Mouse (Mus musculus) CD4-positive naive resting alpha-beta T cell, adult 57 days (primary cell): ENCODE data around the gene Robo4. TPM values are rescaled to one million over a fixed set of nuclear protein-coding genes. Genes with fewer than 3 reads are reported as not detected.

Experiments
- total RNA-seq: library from RNA; stranded (reverse); gene quantifications from one replicate; pipeline ENCODE4 v1.2.4, GENCODE M21; 2023

The Robo4 gene
- 0.44 TPM for total RNA-seq

DNA sequence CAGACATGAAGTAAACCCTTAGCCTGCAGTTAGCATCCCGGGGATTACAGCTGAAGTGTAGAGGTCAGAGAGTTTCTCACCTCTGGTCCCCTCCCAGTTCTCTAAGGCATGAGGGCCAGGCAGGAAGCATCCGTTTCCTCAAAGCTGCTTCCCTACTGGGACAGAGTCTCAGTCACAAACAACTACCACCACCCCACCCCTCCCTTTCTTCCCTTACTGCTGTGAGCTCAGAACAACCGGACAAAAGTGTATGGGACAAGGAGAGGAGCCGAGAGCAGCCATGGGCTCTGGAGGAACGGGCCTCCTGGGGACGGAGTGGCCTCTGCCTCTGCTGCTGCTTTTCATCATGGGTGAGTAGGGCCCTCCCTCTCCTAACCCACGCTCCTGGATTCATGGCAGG, at the start of gene Robo4:
Gene Robo4, plus strand, starts transcription at position 96 of the 400 bp plus-strand sequence.

DNA sequence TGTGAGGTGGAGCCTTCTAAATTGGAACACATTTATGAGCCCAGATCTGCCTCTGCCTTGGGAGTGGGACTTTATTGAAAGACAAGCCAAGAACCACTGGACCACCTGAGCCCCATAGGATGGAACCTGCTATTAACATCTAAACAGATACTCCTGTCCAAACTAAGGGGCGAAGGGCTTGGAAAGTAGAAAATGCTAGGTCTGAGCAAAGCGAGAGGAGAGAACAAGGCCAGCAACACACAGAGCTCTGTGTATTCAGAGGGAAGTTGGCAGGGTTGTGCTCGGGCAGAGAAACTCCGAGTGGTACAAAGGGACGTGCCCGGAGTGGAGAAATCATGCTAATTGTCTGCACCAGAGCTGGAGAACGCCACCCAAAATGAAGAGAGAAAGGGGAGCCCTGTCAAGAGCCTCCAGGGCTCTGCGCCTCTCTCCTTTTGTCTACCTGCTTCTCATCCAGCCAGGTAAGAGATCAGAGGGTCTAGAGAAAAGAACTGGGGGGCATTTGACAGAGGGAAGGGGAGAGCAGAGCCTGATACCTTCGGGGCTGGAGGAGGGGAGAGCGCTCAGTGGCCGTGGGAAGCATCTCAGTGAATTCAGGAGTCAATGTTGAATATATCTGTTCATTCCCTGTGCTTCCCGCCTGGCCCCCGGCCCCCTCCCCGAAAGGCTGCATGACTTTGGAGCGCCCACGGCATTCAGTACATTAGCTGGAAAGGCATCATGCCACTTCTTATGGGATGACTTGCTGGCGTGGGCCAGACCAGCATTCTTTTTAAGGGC, 34.2 kb upstream of the Robo4 start, which contains the start of gene Hepacam:
Gene Hepacam, plus strand, starts transcription at position 51 of the 780 bp plus-strand sequence.

DNA sequence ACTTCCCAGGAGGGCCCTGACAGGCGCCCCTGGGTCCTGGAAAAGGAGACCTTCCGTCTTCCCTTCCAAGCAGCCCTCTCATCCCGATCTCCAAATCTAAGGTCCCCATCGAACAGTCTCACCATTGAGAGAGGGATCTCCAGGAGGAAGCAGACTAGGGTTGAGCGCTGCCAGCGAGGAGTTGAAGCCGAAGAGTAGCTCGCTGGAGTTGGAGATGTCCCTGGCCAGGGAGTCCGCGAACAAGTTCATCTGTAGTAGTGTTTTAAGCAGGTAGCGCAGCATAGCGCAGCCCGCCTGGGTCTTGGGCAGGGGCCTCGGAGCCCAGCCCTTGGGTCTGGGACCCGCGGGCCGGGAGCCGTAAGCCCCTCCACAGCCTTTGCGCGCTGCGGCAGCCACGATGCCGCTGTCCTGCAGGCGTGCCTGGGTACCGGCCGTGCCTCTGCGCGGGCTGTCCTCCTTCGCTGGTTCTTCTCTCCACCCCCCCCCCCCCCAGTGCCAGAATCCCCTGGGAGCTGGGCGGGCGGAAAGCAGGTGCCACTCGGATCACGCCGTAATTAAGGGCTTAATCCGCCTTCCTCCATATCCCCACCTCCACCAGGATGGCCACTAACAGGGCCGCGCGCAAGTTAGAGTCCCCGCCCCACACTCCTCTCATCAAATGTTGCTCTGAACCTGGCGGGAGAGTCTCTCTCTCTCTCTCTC, 31.2 kb downstream of the Robo4 start, which contains the start of gene Robo3:
Gene Robo3, minus strand, starts transcription at position 527 of the 702 bp plus-strand sequence.

Other genes with a start within 250 kb of the Robo4 start
- 1.7 TPM for gene Tmem218, start 193.7 kb upstream of the Robo4 start, total RNA-seq
- gene Slc37a2, start 146.2 kb upstream of the Robo4 start, total RNA-seq, result 2.9 TPM
- gene Ccdc15, start 53.5 kb upstream of the Robo4 start, total RNA-seq, result 10.1 TPM
- gene Hepacam, start 34.5 kb upstream of the Robo4 start, total RNA-seq, result not detected
- gene Robo3, start 31.3 kb downstream of the Robo4 start, total RNA-seq, result not detected
- gene Msantd2, start 87.4 kb downstream of the Robo4 start, total RNA-seq, result 48.4 TPM
- 1.8 TPM for gene Esam, start 126.2 kb downstream of the Robo4 start, total RNA-seq
- not detected for gene Vsig2, start 137.4 kb downstream of the Robo4 start, total RNA-seq
- 5.4 TPM for gene Nrgn, start 151.0 kb downstream of the Robo4 start, total RNA-seq
- gene Siae, start 153.8 kb downstream of the Robo4 start, total RNA-seq, result 7.2 TPM
- gene Spa17, start 211.8 kb downstream of the Robo4 start, total RNA-seq, result 1.2 TPM